ENCODE assay signal across 24 mouse cellular contexts in the genomic region with DNA sequence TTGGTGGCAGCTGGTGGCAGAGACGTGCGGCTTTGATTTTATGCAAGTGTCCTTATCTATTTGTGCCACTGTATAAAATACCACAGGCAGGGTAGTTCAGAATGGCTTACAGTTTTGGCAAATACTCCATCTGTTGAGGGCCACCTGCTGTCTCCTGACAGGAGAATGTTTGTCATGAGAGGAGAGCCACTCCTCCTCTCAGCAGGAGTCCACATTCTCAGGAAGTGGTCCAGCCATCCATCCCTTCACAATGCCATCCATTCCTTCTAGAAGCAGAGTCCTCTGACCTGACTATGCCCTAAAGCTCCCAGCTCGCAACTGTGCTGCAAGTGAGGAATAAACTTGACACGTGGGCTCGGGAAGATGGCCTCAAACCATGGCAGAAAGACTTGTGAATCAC. TPM values are rescaled to one million over a fixed set of nuclear protein-coding genes. Genes with fewer than 3 reads are reported as not detected.
A peak's percentile ranks its signal among the peaks of the same experiment; 100 is the strongest.
DNase-seq lines count a peak whose midpoint lies in the region; ATAC-seq and TF ChIP-seq lines count a peak whose summit lies in the region.
"Had no signal": no experiment of that assay in that cellular context is flagged by ENCODE, and none has a peak within 500 bp of the region (broad histone marks: within the 10 kb centered on the region; RNA-seq: fewer than 3 reads in every experiment).

No protein-coding gene starts in this region.

- ATAC-seq in erythroid progenitor cell, adult 5-6 weeks (replicated peaks; ENCODE audit: low FRiP score, poor library complexity, severe bottlenecking) = no peak
- ATAC-seq: inflammation-experienced regulatory T-cells, adult 6 months; Patski had no signal

- no peak for DNase-seq in left cerebral cortex, adult 2 months (ENCODE audit: extremely low spot score in 1 of 2, low spot score in 2 of 2)
- no peak for DNase-seq in left cerebral cortex, adult 9 months (ENCODE audit: low spot score in 2 of 2)
- DNase-seq in R1 (ENCODE audit: low read depth, low spot score) = peak; percentile 84
- DNase-seq in cerebellum, adult 18-20 months = peak; percentile 48 to 57
- DNase-seq in cerebellum, postnatal 25 days = peak; percentile 54 to 63
- no peak for DNase-seq in right cerebral cortex, adult 2 months (ENCODE audit: low spot score in 2 of 2)
- DNase-seq: adrenal gland, postnatal 36 days; embryo, embryonic 11 days; gastrocnemius, postnatal 25 days; heart, adult 2 months; heart, postnatal 36 days; kidney, adult 9 months; kidney, postnatal 25 days; layer of hippocampus, adult 9-11 months; liver, embryonic 13.5 days; lung, embryonic 14.5 days; lung, postnatal 36 days; thymus, postnatal 14 days had no signal

- peak overlapping the region; percentile 30; the same call in 1 of the 2 replicates for H3K27ac ChIP-seq in left cerebral cortex, adult 2 months
- H3K27ac ChIP-seq: embryonic facial prominence, embryonic 15.5 days; heart, adult 2 months; limb, embryonic 13.5 days; liver, embryonic 13.5 days had no signal

- intact Hi-C loops in left cerebral cortex, adult 2 months (cut with DNase I) = no loop called here

- TF ChIP-seq CTCF in left cerebral cortex, adult 2 months (IDR thresholded peaks at IDR 0.05) = no peak

- H3K4me3 ChIP-seq in left cerebral cortex, adult 2 months = peak overlapping the region; percentile 13; the same call in 1 of the 2 replicates
- H3K4me3 ChIP-seq: embryonic facial prominence, embryonic 15.5 days; heart, adult 2 months; limb, embryonic 13.5 days; liver, embryonic 13.5 days had no signal

RNA-seq across cellular contexts. Expression of gene Trim9, which starts 12.2 kb away (rescaled TPM):
- 100 to 1,000 TPM; 386 to 451 TPM for total RNA-seq in left cerebral cortex, adult 2 months (2021)
- not detected in 2 replicates for total RNA-seq in erythroid progenitor cell, adult 5-6 weeks (2015; ENCODE audit: low replicate concordance)
- not detected in 2 replicates for total RNA-seq in erythroid progenitor cell, adult 5-6 weeks (2017; ENCODE audit: low replicate concordance)
- total RNA-seq: megakaryocyte-erythroid progenitor cell, adult 5-6 weeks had no signal

Comparison
In these comparisons a context has a peak if more than half of its experiments do, and no peak if none do; other contexts are left out.
1. DNase-seq: peak in R1 (single experiment), cerebellum, adult 18-20 months (2 of 2) and cerebellum, postnatal 25 days (2 of 2); none in left cerebral cortex, adult 2 months (0 of 2), left cerebral cortex, adult 9 months (0 of 2) and right cerebral cortex, adult 2 months (0 of 2).
2. RNA of gene Trim9, which starts 12.2 kb away (total RNA-seq): 386 to 451 TPM in left cerebral cortex, adult 2 months; not detected in erythroid progenitor cell, adult 5-6 weeks; every median in the first group is over 100 times any median in the second.